Mouse (Mus musculus) cortical plate, adult 2 months (tissue): ENCODE measurements around the gene Cnr2.

ENCODE experiments used
- CTCF ChIP-seq: fragments of 200-500 bp; IDR thresholded peaks from 2 replicates; pipeline ENCODE4 v1.5.1; 2011; ENCODE audit warnings: mild to moderate bottlenecking, control low read depth, low read length; ENCODE audit not compliant: insufficient read depth; ENCODE audit errors: extremely low read depth
- POLR2A ChIP-seq: fragments of 200-500 bp; IDR thresholded peaks from 2 replicates; pipeline ENCODE4 v1.6.1; 2011; ENCODE audit warnings: mild to moderate bottlenecking, low read length, control low read depth; ENCODE audit not compliant: insufficient read depth; ENCODE audit errors: extremely low read depth

- TF ChIP-seq CTCF (no peak), POLR2A (no peak)
Measured at GRCm38 (mm10) chr4:135951505-135951904, 56.3 kb downstream of the Cnr2 start.
